11 mouse cellular contexts compared by ENCODE assay signal in genomic region chr1:132431716-132432115, GRCm38 (mm10). TPM values are rescaled to one million over a fixed set of nuclear protein-coding genes. Genes with fewer than 3 reads are reported as not detected.
DNase-seq lines count a peak whose midpoint lies in the region; ATAC-seq and TF ChIP-seq lines count a peak whose summit lies in the region.
"Had no signal": no experiment of that assay in that cellular context is flagged by ENCODE, and none has a peak within 500 bp of the region (broad histone marks: within the 10 kb centered on the region; RNA-seq: fewer than 3 reads in every experiment).

No protein-coding gene starts in this region.

- peaks cover 7% of the 10 kb centered on the region for H3K36me3 ChIP-seq in hindbrain, embryonic 13.5 days
- H3K36me3 ChIP-seq in hindbrain, embryonic 11.5 days (ENCODE audit: control insufficient read depth, insufficient read depth, low read length), result no peaks in the 10 kb centered on the region
- H3K36me3 ChIP-seq in thymus, adult 2 months (ENCODE audit: control insufficient read depth, insufficient read depth, low read length), result no peaks in the 10 kb centered on the region

- TF ChIP-seq POLR2A in thymus, adult 2 months (IDR thresholded peaks at IDR 0.05; ENCODE audit: control insufficient read depth, extremely low read depth, insufficient read depth, low read length, poor library complexity), result no peak

- WGBS in hindbrain, embryonic 13.5 days, result 70% methylated on average over 9 of the region's 9 CpGs
- 88% methylated on average over 9 of the region's 9 CpGs for WGBS in hindbrain, embryonic 11.5 days
- WGBS in thymus, adult 2 months, result 84% methylated on average over 9 of the region's 9 CpGs

- H3K9ac ChIP-seq in hindbrain, embryonic 13.5 days, result 0 out of 2 replicates have a peak overlapping the region, but pooled peaks have one; percentile 0
- no peak overlapping the region for H3K9ac ChIP-seq in hindbrain, embryonic 11.5 days (ENCODE audit: low read depth, low read length)
- H3K9ac ChIP-seq: embryonic facial prominence, embryonic 15.5 days; limb, embryonic 12.5 days had no signal

- no peak for TF ChIP-seq CTCF in thymus, adult 2 months (IDR thresholded peaks at IDR 0.05; ENCODE audit: borderline replicate concordance, control insufficient read depth, extremely low read depth, insufficient read depth, low read length, poor library complexity)

- H3K4me2 ChIP-seq in hindbrain, embryonic 13.5 days, result no peak overlapping the region
- no peak overlapping the region for H3K4me2 ChIP-seq in hindbrain, embryonic 11.5 days (replicated peaks; ENCODE audit: low read depth, low read length)
- H3K4me2 ChIP-seq: embryonic facial prominence, embryonic 15.5 days; limb, embryonic 12.5 days had no signal

- H3K27ac ChIP-seq in hindbrain, embryonic 13.5 days, result no peak overlapping the region
- no peak overlapping the region for H3K27ac ChIP-seq in hindbrain, embryonic 11.5 days (ENCODE audit: low read depth, low read length)
- H3K27ac ChIP-seq in thymus, adult 2 months (ENCODE audit: control insufficient read depth, insufficient read depth, low read length), result no peak overlapping the region
- H3K27ac ChIP-seq: embryonic facial prominence, embryonic 15.5 days; limb, embryonic 12.5 days had no signal

- no peak for ATAC-seq in hindbrain, embryonic 13.5 days (ENCODE audit: low FRiP score)
- no peak for ATAC-seq in hindbrain, embryonic 11.5 days (ENCODE audit: low FRiP score)

- no peaks in the 10 kb centered on the region for H3K9me3 ChIP-seq in hindbrain, embryonic 13.5 days
- H3K9me3 ChIP-seq in hindbrain, embryonic 11.5 days (ENCODE audit: control insufficient read depth, low read length), result no peaks in the 10 kb centered on the region
- H3K9me3 ChIP-seq: embryonic facial prominence, embryonic 15.5 days; G1E; limb, embryonic 12.5 days had no signal

- no peak overlapping the region for H3K4me3 ChIP-seq in hindbrain, embryonic 13.5 days
- no peak overlapping the region for H3K4me3 ChIP-seq in hindbrain, embryonic 11.5 days (ENCODE audit: low read depth, low read length)
- H3K4me3 ChIP-seq in thymus, adult 2 months (ENCODE audit: control insufficient read depth, insufficient read depth, low read length), result no peak overlapping the region
- H3K4me3 ChIP-seq: embryonic facial prominence, embryonic 15.5 days; limb, embryonic 12.5 days had no signal

- H3K4me1 ChIP-seq in hindbrain, embryonic 13.5 days (replicated peaks), result peaks cover 33% of the 10 kb centered on the region
- H3K4me1 ChIP-seq in hindbrain, embryonic 11.5 days (replicated peaks; ENCODE audit: control insufficient read depth, insufficient read depth, low read length), result no peaks in the 10 kb centered on the region; the same call in 1 of the 2 replicates
- peaks cover 8% of the 10 kb centered on the region; the same call in 1 of the 2 replicates for H3K4me1 ChIP-seq in thymus, adult 2 months (replicated peaks; ENCODE audit: control insufficient read depth, insufficient read depth, low read length)

- H3K27me3 ChIP-seq in hindbrain, embryonic 13.5 days, result no peaks in the 10 kb centered on the region
- H3K27me3 ChIP-seq in hindbrain, embryonic 11.5 days (ENCODE audit: control insufficient read depth, insufficient read depth, low read length), result no peaks in the 10 kb centered on the region
- no peaks in the 10 kb centered on the region for H3K27me3 ChIP-seq in thymus, adult 2 months (ENCODE audit: control insufficient read depth, insufficient read depth, low read length)
- H3K27me3 ChIP-seq: embryonic facial prominence, embryonic 15.5 days; limb, embryonic 12.5 days had no signal

- no peak for DNase-seq in hindbrain, embryonic 11.5 days (ENCODE audit: low spot score)
- peak; percentile 50 for DNase-seq in adipocyte (ENCODE audit: low spot score)
- peak; percentile 28 for DNase-seq in fat pad, adult 2 months (ENCODE audit: extremely low read depth, low read depth, low spot score)
- DNase-seq in kidney, postnatal 25 days, result peak; percentile 78 to 83
- DNase-seq in right cerebral cortex, postnatal 4 days, result peak; percentile 44
- no peak for DNase-seq in thymus, adult 2 months
- no peak for DNase-seq in thymus, adult 18-20 months

RNA-seq across cellular contexts. Expression of gene Dstyk, which starts 14.4 kb away (rescaled TPM):
- 10.0 and 10.3 TPM in 2 replicates for polyA plus RNA-seq in hindbrain, embryonic 13.5 days (2015; fragmentation: Nextera tagmentation; extraction: Ambion mirVana)
- polyA plus RNA-seq in hindbrain, embryonic 11.5 days (2014; fragmentation: Nextera tagmentation; extraction: Ambion mirVana), result 11.5 and 12.3 TPM in 2 replicates
- 6.3 and 6.8 TPM in 2 replicates for polyA plus RNA-seq in thymus, adult 2 months (2012; rRNA removed)

RNA-seq across cellular contexts. Expression of gene Tmcc2, which starts 40.6 kb away (rescaled TPM):
- 24.6 and 25.7 TPM in 2 replicates for polyA plus RNA-seq in hindbrain, embryonic 13.5 days (2015; fragmentation: Nextera tagmentation; extraction: Ambion mirVana)
- 12.0 and 14.1 TPM in 2 replicates for polyA plus RNA-seq in hindbrain, embryonic 11.5 days (2014; fragmentation: Nextera tagmentation; extraction: Ambion mirVana)
- 4.1 and 5.3 TPM in 2 replicates for polyA plus RNA-seq in thymus, adult 2 months (2012; rRNA removed)

RNA-seq across cellular contexts. Expression of gene Rbbp5, which starts 45.4 kb away (rescaled TPM):
- polyA plus RNA-seq in hindbrain, embryonic 13.5 days (2015; fragmentation: Nextera tagmentation; extraction: Ambion mirVana), result 47.8 and 48.0 TPM in 2 replicates
- polyA plus RNA-seq in hindbrain, embryonic 11.5 days (2014; fragmentation: Nextera tagmentation; extraction: Ambion mirVana), result 58.5 and 65.3 TPM in 2 replicates
- 33.1 TPM in 2 replicates for polyA plus RNA-seq in thymus, adult 2 months (2012; rRNA removed)

Comparison
In these comparisons a context has a peak if more than half of its experiments do, and no peak if none do; other contexts are left out.
1. DNase-seq: peak in adipocyte (single experiment), fat pad, adult 2 months (single experiment), kidney, postnatal 25 days (2 of 2) and right cerebral cortex, postnatal 4 days (single experiment); none in hindbrain, embryonic 11.5 days (single experiment), thymus, adult 2 months (single experiment) and thymus, adult 18-20 months (0 of 2).